Mouse (Mus musculus) liver, adult 2 months (tissue): ENCODE results near the gene Lmod1. TPM values are rescaled to one million over a fixed set of nuclear protein-coding genes. Genes with fewer than 3 reads are reported as not detected.

Source experiments
- DNase-seq: peaks from one replicate; pipeline ENCODE4 v3.0.0-alpha.2; 2011; ENCODE audit warnings: low read depth, low spot score; ENCODE audit errors: extremely low read depth
- H3K27ac ChIP-seq: fragments of 200-500 bp; replicated peaks from 2 replicates; pipeline ENCODE4 v1.5.1; 2012; ENCODE audit warnings: low read depth, mild to moderate bottlenecking, control low read depth, inconsistent platforms, low read length; ENCODE audit not compliant: insufficient read depth
- H3K27me3 ChIP-seq: fragments of 200-500 bp; 2 replicates; pipeline ENCODE4 v1.6.1; 2012; ENCODE audit warnings: mild to moderate bottlenecking, moderate library complexity, low read length, inconsistent platforms; ENCODE audit not compliant: control insufficient read depth, insufficient read depth
- H3K36me3 ChIP-seq: fragments of 200-500 bp; 2 replicates; pipeline ENCODE4 v1.6.1; 2012; ENCODE audit warnings: low read length, inconsistent platforms; ENCODE audit not compliant: control insufficient read depth, insufficient read depth
- H3K4me1 ChIP-seq: fragments of 200-500 bp; 2 replicates; pipeline ENCODE4 v1.6.1; 2011; ENCODE audit warnings: low read length; ENCODE audit not compliant: control insufficient read depth, insufficient read depth
- H3K4me3 ChIP-seq: fragments of 200-500 bp; 2 replicates; pipeline ENCODE4 v1.5.1; 2011; ENCODE audit warnings: low read depth, mild to moderate bottlenecking, control low read depth, low read length, moderate library complexity; ENCODE audit not compliant: insufficient read depth
- H3K79me2 ChIP-seq: fragments of 200-500 bp; 2 replicates; pipeline ENCODE4 v1.6.1; 2012; ENCODE audit warnings: inconsistent platforms, mild to moderate bottlenecking, low read length, moderate library complexity; ENCODE audit not compliant: control insufficient read depth, insufficient read depth
- H3K9ac ChIP-seq: fragments of 200-500 bp; 2 replicates; pipeline ENCODE4 v1.6.1; 2012; ENCODE audit warnings: low read depth, mild to moderate bottlenecking, control low read depth, inconsistent platforms, low read length
- CTCF ChIP-seq: fragments of 200-500 bp; IDR thresholded peaks from 2 replicates; pipeline ENCODE4 v1.5.1; 2011; ENCODE audit warnings: low read depth, low read length, control low read depth
- POLR2A ChIP-seq: fragments of 200-500 bp; IDR thresholded peaks from 2 replicates; pipeline ENCODE4 v1.6.1; 2011; ENCODE audit warnings: low read length, control low read depth; ENCODE audit not compliant: insufficient read depth; ENCODE audit errors: extremely low read depth
- WGBS: fragments of 180-500 bp; shearing (Covaris S2); methylation state at CpG from one replicate; pipeline ENCODE4 v1.1.7; 2018; 5-methylcytosine and 5-hydroxymethylcytosine counted together
- polyA plus RNA-seq: library from polyadenylated mRNA; depleted of rRNA; stranded (reverse); fragments of >200 nt; gene quantifications from 2 replicates; pipeline ENCODE4 v1.2.3, GENCODE M21; 2012; rRNA removed
- total RNA-seq: library from RNA; depleted of rRNA; stranded (reverse); fragments of >200 nt; gene quantifications from 2 replicates; pipeline ENCODE4 v1.2.3, GENCODE M21; 2014; rRNA removed

The Lmod1 gene
- total and polyA plus RNA-seq, 2 experiments = 0.09 to 0.17 TPM

- no peak overlapping the region for H3K27ac ChIP-seq
- 84% methylated on average over 3 of the region's 3 CpGs for WGBS
- H3K27me3 ChIP-seq = no peaks in the 10 kb centered on the region
- no peaks in the 10 kb centered on the region for H3K79me2 ChIP-seq
- H3K4me3 ChIP-seq = no peak overlapping the region
- H3K36me3 ChIP-seq = peaks cover 55% of the 10 kb centered on the region
- TF ChIP-seq CTCF (no peak), POLR2A (no peak)
- no peaks in the 10 kb centered on the region; the same call in none of the 2 replicates for H3K4me1 ChIP-seq
- DNase-seq = no peak
- H3K9ac ChIP-seq = no peak overlapping the region
These were observed 77.0 kb downstream of the Lmod1 start for GRCm38 (mm10) chr1:135401452-135402110.

GRCm38 (mm10) chr1:135405356-135405755 is 80.7 kb downstream of the Lmod1 start:
- Histone ChIP-seq H3K27ac (no peak overlapping the region), H3K36me3 (peaks cover 53% of the 10 kb centered on the region), H3K9ac (no peak overlapping the region), H3K27me3 (no peaks in the 10 kb centered on the region), H3K4me1 (no peaks in the 10 kb centered on the region; the same call in none of the 2 replicates), H3K4me3 (no peak overlapping the region), H3K79me2 (no peaks in the 10 kb centered on the region)
- 86% methylated on average over 7 of the region's 7 CpGs for WGBS
- TF ChIP-seq CTCF (no peak), POLR2A (no peak)
- no peak for DNase-seq

- Histone ChIP-seq H3K4me3 (no peak overlapping the region), H3K79me2 (no peaks in the 10 kb centered on the region), H3K9ac (no peak overlapping the region), H3K36me3 (peaks cover 39% of the 10 kb centered on the region), H3K4me1 (peaks cover 2% of the 10 kb centered on the region), H3K27ac (no peak overlapping the region), H3K27me3 (no peaks in the 10 kb centered on the region)
- TF ChIP-seq POLR2A (no peak), CTCF (no peak)
- DNase-seq = no peak
- 97% methylated on average over 4 of the region's 4 CpGs for WGBS
These were observed 84.4 kb downstream of the Lmod1 start for GRCm38 (mm10) chr1:135408973-135409372.

- TF ChIP-seq CTCF (no peak), POLR2A (no peak)
- 72% methylated on average over 2 of the region's 2 CpGs for WGBS
- Histone ChIP-seq H3K27ac (0 out of 2 replicates have a peak overlapping the region, but pooled peaks have one; percentile 29), H3K79me2 (no peaks in the 10 kb centered on the region), H3K27me3 (no peaks in the 10 kb centered on the region), H3K36me3 (peaks cover 38% of the 10 kb centered on the region), H3K4me1 (peaks cover 2% of the 10 kb centered on the region; the same call in 1 of the 2 replicates), H3K4me3 (no peak overlapping the region), H3K9ac (no peak overlapping the region)
- peak; percentile 33 for DNase-seq
These were observed 86.4 kb downstream of the Lmod1 start for GRCm38 (mm10) chr1:135410967-135411366.

GRCm38 (mm10) chr1:135412130-135412529 is 87.5 kb downstream of the Lmod1 start:
- no peak overlapping the region for H3K27ac ChIP-seq
- DNase-seq = no peak
- 97% methylated on average over 4 of the region's 4 CpGs for WGBS
- no peak overlapping the region for H3K4me3 ChIP-seq
- H3K79me2 ChIP-seq = no peaks in the 10 kb centered on the region
- TF ChIP-seq CTCF = no peak
- no peak for TF ChIP-seq POLR2A
- H3K9ac ChIP-seq = no peak overlapping the region
- H3K36me3 ChIP-seq = peaks cover 42% of the 10 kb centered on the region
- H3K27me3 ChIP-seq = no peaks in the 10 kb centered on the region
- peaks cover 2% of the 10 kb centered on the region; the same call in 1 of the 2 replicates for H3K4me1 ChIP-seq

GRCm38 (mm10) chr1:135413996-135414395 is 89.4 kb downstream of the Lmod1 start:
- DNase-seq = no peak
- Histone ChIP-seq H3K9ac (no peak overlapping the region), H3K36me3 (peaks cover 37% of the 10 kb centered on the region), H3K4me1 (peaks cover 2% of the 10 kb centered on the region; the same call in 1 of the 2 replicates), H3K27me3 (no peaks in the 10 kb centered on the region), H3K4me3 (no peak overlapping the region), H3K27ac (no peak overlapping the region), H3K79me2 (no peaks in the 10 kb centered on the region)
- TF ChIP-seq CTCF (no peak), POLR2A (no peak)

Other genes starting within 250 kb of the Lmod1 start
- gene Lgr6, start 219.5 kb upstream of the Lmod1 start, total RNA-seq = under 0.01 TPM in 2 replicates
- 0.05 TPM in 1 of 2 replicates, not detected in the other for gene Lgr6, start 219.5 kb upstream of the Lmod1 start, polyA plus RNA-seq
- gene Ptpn7, start 192.1 kb upstream of the Lmod1 start, total RNA-seq = 0.28 and 0.54 TPM in 2 replicates
- gene Ptpn7, start 192.1 kb upstream of the Lmod1 start, polyA plus RNA-seq = 0.44 and 1.4 TPM in 2 replicates
- gene Arl8a, start 178.0 kb upstream of the Lmod1 start, total RNA-seq = 3.2 and 5.4 TPM in 2 replicates
- 13.1 and 15.2 TPM in 2 replicates for gene Arl8a, start 178.0 kb upstream of the Lmod1 start, polyA plus RNA-seq
- gene Gpr37l1, start 157.1 kb upstream of the Lmod1 start, total RNA-seq = 0.07 TPM in 1 of 2 replicates, not detected in the other
- 0.04 TPM in 1 of 2 replicates, not detected in the other for gene Gpr37l1, start 157.1 kb upstream of the Lmod1 start, polyA plus RNA-seq
- gene Elf3, start 66.2 kb upstream of the Lmod1 start, total RNA-seq = 0.13 and 0.18 TPM in 2 replicates
- 0.41 and 0.64 TPM in 2 replicates for gene Elf3, start 66.2 kb upstream of the Lmod1 start, polyA plus RNA-seq
- gene Rnpep, start 40.7 kb upstream of the Lmod1 start, total RNA-seq = 18.7 and 20.2 TPM in 2 replicates
- gene Rnpep, start 40.7 kb upstream of the Lmod1 start, polyA plus RNA-seq = 16.0 and 22.0 TPM in 2 replicates
- 17.9 and 22.0 TPM in 2 replicates for gene Timm17a, start 11.0 kb upstream of the Lmod1 start, total RNA-seq
- gene Timm17a, start 11.0 kb upstream of the Lmod1 start, polyA plus RNA-seq = 27.9 and 34.3 TPM in 2 replicates
- gene Shisa4, start 50.4 kb downstream of the Lmod1 start, total RNA-seq = 0.18 and 0.47 TPM in 2 replicates
- 0.14 and 0.33 TPM in 2 replicates for gene Shisa4, start 50.4 kb downstream of the Lmod1 start, polyA plus RNA-seq
- gene Ipo9, start 105.7 kb downstream of the Lmod1 start, total RNA-seq = 17.1 and 20.9 TPM in 2 replicates
- 27.2 and 29.5 TPM in 2 replicates for gene Ipo9, start 105.7 kb downstream of the Lmod1 start, polyA plus RNA-seq